Mouse (Mus musculus): ENCODE data around the gene Stim1.

DNA sequence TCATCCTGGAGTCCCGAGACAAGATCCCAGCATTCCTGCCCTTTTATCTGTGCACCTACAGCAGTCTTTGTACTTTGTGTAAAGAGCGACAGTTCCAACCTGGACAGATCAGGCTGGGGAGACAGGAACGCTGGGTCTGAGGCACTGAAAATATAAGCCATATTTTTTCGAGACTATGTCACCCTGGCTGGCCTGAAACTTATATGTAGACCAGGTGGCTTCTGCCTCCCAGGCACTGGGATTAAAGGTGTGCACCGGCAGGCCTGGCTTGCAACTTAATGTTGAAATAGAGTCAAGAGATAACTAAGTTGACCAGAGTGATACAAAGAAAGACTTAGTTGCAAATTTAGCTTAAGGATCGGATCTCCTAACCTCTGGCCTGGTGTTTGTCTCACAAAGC is 21.3 kb upstream of the Stim1 start:
- TF ChIP-seq E2F4 (IDR thresholded peaks at IDR 0.05; ENCODE audit: insufficient replicate concordance, low read depth, low read length) (no peak), EP300 (IDR thresholded peaks at IDR 0.05; ENCODE audit: low read length) (no peak), ZKSCAN1 (IDR thresholded peaks at IDR 0.05; ENCODE audit: borderline replicate concordance, low read depth, low read length) (no peak), HCFC1 (IDR thresholded peaks at IDR 0.05; ENCODE audit: low read depth, low read length) (no peak), CTCF (conservative IDR thresholded peaks at IDR 0.05 in 1 of 2, IDR thresholded peaks at IDR 0.05 in 1 of 2; ENCODE audit: low read depth in 2 of 2, low read length in 2 of 2) (no peak), MAFK (IDR thresholded peaks at IDR 0.05; ENCODE audit: insufficient replicate concordance, low read length) (no peak), MAX (IDR thresholded peaks at IDR 0.05; ENCODE audit: low read length) (no peak), SMC3 (IDR thresholded peaks at IDR 0.05; ENCODE audit: low read depth, low read length) (no peak), TCF12 (IDR thresholded peaks at IDR 0.05; ENCODE audit: low read depth, low read length) (no peak), POLR2A (IDR thresholded peaks at IDR 0.05; ENCODE audit: low read depth, low read length) (no peak), SIN3A (IDR thresholded peaks at IDR 0.05; ENCODE audit: low read length) (no peak), NRF1 (IDR thresholded peaks at IDR 0.05; ENCODE audit: low read depth, low read length) (no peak), ZC3H11A (IDR thresholded peaks at IDR 0.05; ENCODE audit: low read depth, low read length) (no peak), USF1 (IDR thresholded peaks at IDR 0.05; ENCODE audit: low read depth, low read length) (no peak)

All from CH12.LX (cell line).